Mouse (Mus musculus) large intestine, adult 2 months (tissue): ENCODE measurements around the gene Foxf1. TPM values are rescaled to one million over a fixed set of nuclear protein-coding genes. Genes with fewer than 3 reads are reported as not detected.

Experiments
- DNase-seq: peaks from one replicate; pipeline ENCODE4 v3.0.0-alpha.2; 2012; ENCODE audit warnings: low read depth, low spot score
- WGBS: fragments of 180-500 bp; shearing (Covaris S2); methylation state at CpG from one replicate; pipeline ENCODE4 v1.1.7; 2018; 5-methylcytosine and 5-hydroxymethylcytosine counted together
- polyA plus RNA-seq: library from polyadenylated mRNA; depleted of rRNA; stranded (reverse); fragments of >200 nt; gene quantifications from 2 replicates; pipeline ENCODE4 v1.2.3, GENCODE M21; 2012; rRNA removed

Foxf1 gene
- 16.6 and 26.7 TPM in 2 replicates for polyA plus RNA-seq

GRCm38 (mm10) chr8:121084210-121084951 lies at the start of gene Foxf1:
Gene Foxf1 (plus strand): TSS chr8:121084386.
- no peak for DNase-seq
- 1% methylated on average over 83 of the region's 83 CpGs for WGBS

DNA sequence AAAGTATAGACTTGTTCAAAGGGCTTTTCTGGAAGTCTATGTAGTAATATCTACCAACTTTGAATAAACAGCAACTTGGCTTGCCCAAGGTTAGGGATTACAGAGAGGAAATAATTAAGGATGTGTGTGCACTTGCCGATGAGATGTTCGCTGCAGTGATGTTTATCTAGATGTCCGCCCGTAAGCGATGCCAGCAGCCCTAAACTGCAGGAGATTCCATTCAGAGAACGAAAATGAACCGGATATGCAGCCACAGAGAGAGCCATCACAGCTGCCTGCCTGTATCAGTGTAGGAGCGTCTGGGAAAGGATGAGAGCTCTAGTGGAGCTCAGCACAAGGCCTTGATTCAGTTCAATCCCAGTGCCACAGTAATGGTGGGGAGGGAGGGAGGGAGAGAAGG lies 48.6 kb upstream of the Foxf1 start:
- no peak for DNase-seq
- 48% methylated on average over 8 of the region's 8 CpGs for WGBS

DNA sequence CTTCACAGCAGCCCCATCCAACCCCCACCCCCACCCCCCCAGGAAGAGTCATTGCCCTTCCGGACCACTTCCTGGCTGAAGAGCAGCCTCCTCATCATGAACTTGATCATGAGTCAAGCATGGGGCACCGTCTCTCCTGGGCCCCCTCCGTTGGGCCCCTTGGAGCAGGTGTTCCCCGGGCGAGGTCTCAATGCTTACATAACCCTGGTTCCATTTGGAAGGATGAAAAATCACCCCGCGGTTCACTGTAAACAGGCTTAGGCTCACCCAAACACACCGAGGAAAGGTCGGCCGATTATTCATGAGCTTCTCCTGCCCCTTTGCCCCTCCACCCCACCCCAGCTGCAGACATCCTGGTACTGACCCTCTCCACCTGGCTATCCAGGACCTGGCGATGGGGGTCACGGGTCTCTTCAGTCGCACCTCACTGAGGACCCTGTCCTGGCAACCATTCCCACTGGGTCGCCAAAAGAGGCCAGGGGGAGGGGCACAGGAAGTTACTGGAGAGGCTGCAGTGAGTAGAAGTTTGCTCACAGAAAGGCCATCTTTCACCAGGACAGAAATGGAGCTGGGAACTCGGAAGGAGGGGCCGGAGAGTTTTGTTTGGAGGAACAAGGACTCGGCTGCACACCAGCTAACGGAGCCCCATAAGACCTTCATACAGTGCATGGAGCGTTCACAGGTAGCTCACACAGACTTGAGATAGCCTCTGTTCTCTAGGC lies 40.3 kb upstream of the Foxf1 start:
- WGBS = 21% methylated on average over 19 of the region's 19 CpGs
- DNase-seq = no peak

DNA sequence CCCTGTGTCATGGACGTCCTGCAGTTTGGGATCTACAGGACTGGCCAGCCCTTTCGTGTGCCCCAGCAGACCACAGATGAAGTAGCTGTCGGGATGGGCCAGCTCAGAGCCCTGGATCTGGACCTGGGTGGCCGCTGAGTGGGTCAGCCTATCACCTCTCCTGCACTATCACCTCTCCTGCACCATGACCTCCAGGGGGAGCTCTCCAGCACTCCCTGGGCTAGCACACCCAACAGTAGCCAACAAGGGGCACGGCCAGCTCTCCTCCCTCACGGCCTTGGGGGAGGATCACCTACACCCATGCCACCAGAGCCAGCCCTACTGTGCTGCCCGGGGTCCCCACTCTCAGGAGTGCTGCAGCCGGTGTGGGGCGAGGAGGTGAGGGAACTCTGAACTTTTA lies 36.7 kb upstream of the Foxf1 start:
- 67% methylated on average over 9 of the region's 9 CpGs for WGBS
- DNase-seq = no peak

- no peak for DNase-seq
- 69% methylated on average over 9 of the region's 9 CpGs for WGBS
Observed at GRCm38 (mm10) chr8:121058081-121058480, 26.1 kb upstream of the Foxf1 start.

DNA sequence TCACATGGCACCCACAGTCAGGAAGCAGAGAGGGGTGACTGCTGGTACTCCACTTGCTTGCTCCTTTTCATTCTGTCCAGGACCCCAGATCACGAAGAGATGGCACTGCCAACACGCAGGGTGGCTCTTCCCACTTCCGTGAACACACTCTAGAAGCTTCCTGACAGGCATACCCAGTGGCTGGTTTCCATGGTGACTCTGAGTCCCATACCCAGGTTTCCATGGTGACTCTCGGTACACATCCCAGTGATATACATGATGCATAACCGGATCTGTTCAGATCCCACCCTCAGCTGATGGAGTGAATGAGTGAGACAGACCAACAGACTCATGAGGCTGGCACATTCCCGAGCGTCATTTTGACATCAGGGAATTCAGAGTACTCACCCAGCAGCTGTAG lies 25.1 kb upstream of the Foxf1 start:
- WGBS = 83% methylated on average over 7 of the region's 7 CpGs
- DNase-seq = no peak

DNA sequence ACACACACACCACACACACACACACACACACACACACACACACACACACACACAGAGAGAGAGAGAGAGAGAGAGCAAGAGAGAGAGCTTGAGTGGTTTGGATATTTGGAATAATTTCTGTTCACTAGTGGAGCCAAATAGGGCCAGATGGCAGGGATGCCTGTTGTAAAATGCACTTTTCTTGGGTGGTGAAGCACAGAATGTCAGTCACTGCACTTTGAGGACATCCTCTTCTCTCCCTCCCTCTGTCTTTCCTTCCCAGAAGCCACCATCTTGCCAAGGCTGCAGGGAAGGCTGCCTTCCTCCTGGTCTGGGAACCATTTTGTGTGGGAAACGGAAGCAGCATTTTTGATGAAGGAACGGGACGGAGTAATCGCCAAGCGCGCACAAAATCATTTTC lies 21.7 kb upstream of the Foxf1 start:
- no peak for DNase-seq
- WGBS = 90% methylated on average over 6 of the region's 6 CpGs

DNA sequence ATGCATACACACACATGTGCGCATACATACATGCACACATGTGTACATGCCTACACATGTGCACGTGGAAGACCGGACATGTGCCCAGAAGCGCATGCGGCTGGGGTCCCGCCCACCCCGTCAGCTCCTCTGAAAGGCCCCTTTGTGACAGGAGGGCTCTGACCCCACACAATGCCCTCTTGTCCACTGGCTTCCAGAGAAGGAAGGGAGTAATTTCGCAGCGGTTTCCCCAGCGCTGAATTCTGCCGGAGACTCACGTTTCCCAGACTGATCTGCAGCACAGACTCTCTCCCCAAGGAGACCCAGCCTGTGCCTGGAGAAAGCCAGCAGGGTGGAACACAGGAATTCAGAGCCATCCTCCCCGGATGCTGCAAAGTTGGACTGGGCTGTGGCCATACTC lies 20.5 kb upstream of the Foxf1 start:
- WGBS = 57% methylated on average over 13 of the region's 13 CpGs
- no peak for DNase-seq

DNA sequence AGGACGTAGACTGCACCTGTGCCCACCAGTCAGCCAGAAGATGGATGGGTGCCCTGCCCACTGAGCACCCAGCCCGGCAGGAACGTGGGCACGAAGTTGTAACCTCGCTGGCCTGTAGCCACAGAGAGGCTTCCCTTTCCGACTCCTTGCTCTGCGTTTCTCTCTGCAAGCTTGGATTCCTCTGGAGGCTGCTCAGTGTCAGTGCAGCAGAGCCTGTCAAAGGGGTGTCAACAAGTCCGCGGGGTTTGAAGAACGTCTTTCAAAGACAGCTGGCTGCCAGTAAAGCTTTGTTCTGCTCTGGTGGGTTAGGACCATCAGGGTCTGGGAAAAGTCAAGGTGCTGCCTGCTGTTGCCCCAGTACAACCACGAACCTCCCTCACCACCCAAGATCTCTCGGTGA lies 12.7 kb upstream of the Foxf1 start:
- no peak for DNase-seq
- WGBS = 8% methylated on average over 12 of the region's 12 CpGs

- DNase-seq = no peak
- whole genome bisulfite sequencing = 28% methylated on average over 11 of the region's 11 CpGs
Observed at GRCm38 (mm10) chr8:121072406-121073130, 11.6 kb upstream of the Foxf1 start.

DNA sequence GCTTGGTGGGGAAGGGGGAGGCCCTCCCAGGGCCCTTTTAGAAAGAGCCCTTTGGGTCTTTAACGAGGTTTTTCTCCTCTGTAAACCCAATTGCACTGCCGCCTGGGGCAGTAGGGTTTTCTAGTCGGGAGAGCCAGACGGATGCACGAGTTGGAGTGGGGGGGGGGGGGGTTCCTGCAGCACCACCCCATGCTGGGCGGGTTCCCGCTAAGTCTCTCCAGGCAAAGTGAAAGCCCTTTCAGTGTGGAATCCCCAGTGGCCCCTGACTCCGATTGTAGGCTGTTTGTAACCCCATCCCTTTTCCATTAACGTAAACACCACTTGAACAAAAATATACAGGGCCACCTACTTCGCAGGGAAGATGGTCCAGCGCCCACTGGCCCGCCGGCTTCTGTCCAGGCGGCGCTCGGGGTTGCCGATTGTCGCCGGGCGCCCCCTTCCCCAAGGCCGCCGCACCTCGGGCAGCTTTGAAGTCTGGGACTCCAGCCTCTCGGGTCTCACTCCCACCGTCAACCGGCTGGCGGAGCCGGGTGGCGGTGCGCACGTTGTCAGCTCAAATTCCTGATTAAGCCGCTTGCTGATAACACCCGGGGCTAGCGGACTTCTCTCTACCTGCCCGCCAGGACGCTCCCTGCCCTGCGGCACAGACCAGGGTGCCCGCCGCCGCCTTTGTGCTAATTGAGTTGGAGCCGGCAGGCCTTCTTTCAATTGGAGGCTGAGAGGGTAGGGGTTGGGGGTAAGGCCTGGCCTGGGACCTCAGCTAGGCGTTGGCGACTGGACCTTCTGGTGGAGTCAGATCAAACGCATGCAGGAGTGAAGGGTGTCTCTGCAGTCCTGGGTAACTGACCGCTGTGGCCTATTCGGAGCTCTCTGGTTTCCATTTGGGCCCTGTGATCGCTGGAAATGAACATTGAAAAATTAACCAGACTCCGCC lies 10.7 kb upstream of the Foxf1 start:
- no peak for DNase-seq
- WGBS = 4% methylated on average over 48 of the region's 48 CpGs

DNA sequence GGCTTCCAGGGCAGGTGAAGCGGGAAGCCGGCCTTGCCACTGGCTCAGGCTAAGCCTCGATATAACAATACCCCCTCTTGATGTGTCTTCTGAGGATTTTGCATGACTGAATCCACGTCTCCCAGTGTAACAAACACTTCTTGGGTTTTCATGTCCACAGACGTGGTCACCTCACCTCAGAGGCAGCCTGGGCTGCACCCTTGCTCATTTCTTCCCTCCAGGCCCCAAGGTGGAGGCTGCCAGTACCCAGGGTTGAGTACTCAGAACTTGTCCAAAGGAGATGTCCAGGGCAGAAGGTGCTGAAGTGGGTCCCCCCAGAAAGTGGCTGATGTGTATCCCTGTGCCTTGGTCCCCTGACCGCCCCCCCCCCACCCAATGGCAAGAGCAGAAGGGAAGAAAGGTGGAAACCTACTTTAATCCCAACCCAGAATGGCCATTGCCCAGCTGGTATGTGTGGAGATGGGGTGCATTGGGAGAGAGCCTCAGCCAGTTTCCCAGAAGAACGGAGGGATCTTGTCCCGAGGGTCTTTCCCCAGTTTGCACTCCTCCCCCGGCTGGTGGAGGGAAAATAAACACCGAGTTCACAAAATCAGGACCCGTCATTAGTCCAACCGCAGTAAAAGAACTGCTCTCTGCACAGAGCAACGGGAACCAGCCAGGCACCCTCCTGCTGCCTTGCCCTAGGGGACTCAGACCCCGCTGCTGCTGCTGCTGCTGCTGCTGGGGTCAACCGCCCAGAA lies 9.9 kb upstream of the Foxf1 start:
- no peak for DNase-seq
- 15% methylated on average over 15 of the region's 15 CpGs for WGBS

- 10% methylated on average over 10 of the region's 10 CpGs for WGBS
- no peak for DNase-seq
Observed at GRCm38 (mm10) chr8:121074848-121075145, 9.4 kb upstream of the Foxf1 start.

GRCm38 (mm10) chr8:121075936-121076335 lies 8.2 kb upstream of the Foxf1 start:
- no peak for DNase-seq

GRCm38 (mm10) chr8:121076555-121076954 lies 7.6 kb upstream of the Foxf1 start:
- 17% methylated on average over 7 of the region's 7 CpGs for WGBS
- no peak for DNase-seq

More at GRCm38 (mm10) chr8:121075936-121076335, 8.2 kb upstream of the Foxf1 start:
- WGBS = 11% methylated on average over 13 of the region's 13 CpGs

GRCm38 (mm10) chr8:121078721-121079120 lies 5.5 kb upstream of the Foxf1 start:
- no peak for DNase-seq
- 13% methylated on average over 14 of the region's 14 CpGs for WGBS

DNA sequence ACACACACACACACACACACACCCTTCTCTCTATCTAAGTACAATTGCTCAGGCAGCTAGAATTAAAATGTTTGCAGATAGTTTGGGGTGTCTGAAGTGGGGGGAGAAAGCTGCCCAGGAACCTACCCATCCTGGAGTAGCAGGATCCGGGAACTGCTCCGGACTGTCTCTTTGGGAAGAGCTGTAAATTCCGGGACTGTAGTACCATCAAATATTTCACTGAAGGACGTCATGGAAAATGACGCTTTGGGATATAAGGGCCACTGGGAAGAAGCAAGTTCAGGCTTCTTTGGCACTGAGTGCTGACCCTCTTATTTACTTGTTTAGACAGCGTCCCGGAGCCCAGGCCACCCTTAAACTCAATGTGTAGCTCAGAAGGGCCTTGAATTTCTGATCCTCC lies 5.0 kb upstream of the Foxf1 start:
- WGBS = 6% methylated on average over 7 of the region's 7 CpGs
- DNase-seq = no peak

DNA sequence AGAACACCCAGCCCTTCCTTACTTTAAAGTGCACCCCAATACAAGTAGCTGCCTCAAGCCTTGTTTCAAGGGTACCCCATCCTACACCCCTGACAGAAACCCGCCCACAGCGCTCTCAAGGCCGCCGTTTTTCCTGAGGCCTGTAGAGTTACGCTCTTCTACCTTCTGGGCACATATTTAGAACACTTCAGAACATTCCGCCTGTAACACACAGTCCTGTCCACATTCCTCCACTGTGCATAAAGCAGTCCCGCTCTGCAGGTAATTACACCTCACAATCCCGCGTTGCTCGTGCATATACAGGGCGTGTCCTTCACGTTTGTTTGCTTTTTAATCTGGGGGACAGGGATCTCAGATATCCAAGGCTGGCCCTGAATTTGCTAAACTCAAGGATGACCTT lies 4.2 kb upstream of the Foxf1 start:
- 7% methylated on average over 12 of the region's 12 CpGs for WGBS
- no peak for DNase-seq
